Comparison of ENCODE assay signal across 8 mouse cellular contexts in genomic region chr1:135719486-135719885, GRCm38 (mm10). TPM values are rescaled to one million over a fixed set of nuclear protein-coding genes. Genes with fewer than 3 reads are reported as not detected.
A peak's percentile ranks its signal among the peaks of the same experiment; 100 is the strongest.
DNase-seq lines count a peak whose midpoint lies in the region; ATAC-seq and TF ChIP-seq lines count a peak whose summit lies in the region.

No protein-coding gene starts in this region.

- H3K9ac ChIP-seq in intestine, embryonic 15.5 days, result no peak overlapping the region
- H3K9ac ChIP-seq in limb, embryonic 14.5 days (ENCODE audit: low read depth, low read length, severe bottlenecking), result no peak overlapping the region
- H3K9ac ChIP-seq in midbrain, embryonic 14.5 days (replicated peaks; ENCODE audit: low read length), result no peak overlapping the region

- H3K4me3 ChIP-seq in intestine, embryonic 15.5 days (replicated peaks), result no peak overlapping the region
- no peak overlapping the region for H3K4me3 ChIP-seq in limb, embryonic 14.5 days (replicated peaks; ENCODE audit: low read length)
- no peak overlapping the region for H3K4me3 ChIP-seq in midbrain, embryonic 14.5 days (replicated peaks; ENCODE audit: low read depth, low read length)

- H3K4me2 ChIP-seq in intestine, embryonic 15.5 days (replicated peaks), result no peak overlapping the region
- no peak overlapping the region; the same call in 1 of the 2 replicates for H3K4me2 ChIP-seq in limb, embryonic 14.5 days (replicated peaks; ENCODE audit: low read depth, low read length, severe bottlenecking)
- no peak overlapping the region for H3K4me2 ChIP-seq in midbrain, embryonic 14.5 days (ENCODE audit: low read length)

- ATAC-seq in intestine, embryonic 15.5 days, result peak; percentile 57
- ATAC-seq in limb, embryonic 14.5 days (ENCODE audit: low FRiP score, low read depth), result peak; percentile 75
- ATAC-seq in midbrain, embryonic 14.5 days (ENCODE audit: low FRiP score, low TSS enrichment), result peak; percentile 34; the same call in 1 of the 2 replicates

- H3K9me3 ChIP-seq in intestine, embryonic 15.5 days, result no peaks in the 10 kb centered on the region
- no peaks in the 10 kb centered on the region for H3K9me3 ChIP-seq in limb, embryonic 14.5 days (ENCODE audit: control insufficient read depth, low read length)
- no peaks in the 10 kb centered on the region for H3K9me3 ChIP-seq in midbrain, embryonic 14.5 days (ENCODE audit: control insufficient read depth, low read length)

- no peaks in the 10 kb centered on the region for H3K36me3 ChIP-seq in intestine, embryonic 15.5 days
- no peaks in the 10 kb centered on the region for H3K36me3 ChIP-seq in limb, embryonic 14.5 days (ENCODE audit: control insufficient read depth, insufficient read depth, low read length)
- no peaks in the 10 kb centered on the region for H3K36me3 ChIP-seq in midbrain, embryonic 14.5 days (ENCODE audit: control insufficient read depth, insufficient read depth, low read length)

- no peak overlapping the region for H3K27ac ChIP-seq in intestine, embryonic 15.5 days
- H3K27ac ChIP-seq in limb, embryonic 14.5 days (replicated peaks; ENCODE audit: low read depth, low read length), result no peak overlapping the region
- no peak overlapping the region for H3K27ac ChIP-seq in midbrain, embryonic 14.5 days (replicated peaks; ENCODE audit: low read depth, low read length)

- peaks cover 6% of the 10 kb centered on the region for H3K4me1 ChIP-seq in intestine, embryonic 15.5 days (replicated peaks)
- no peaks in the 10 kb centered on the region for H3K4me1 ChIP-seq in limb, embryonic 14.5 days (ENCODE audit: control insufficient read depth, insufficient read depth, low read length)
- no peaks in the 10 kb centered on the region for H3K4me1 ChIP-seq in midbrain, embryonic 14.5 days (ENCODE audit: control insufficient read depth, insufficient read depth, low read length)

- no peaks in the 10 kb centered on the region for H3K27me3 ChIP-seq in intestine, embryonic 15.5 days (replicated peaks)
- H3K27me3 ChIP-seq in limb, embryonic 14.5 days (ENCODE audit: control insufficient read depth, insufficient read depth, low read length), result no peaks in the 10 kb centered on the region
- H3K27me3 ChIP-seq in midbrain, embryonic 14.5 days (ENCODE audit: control insufficient read depth, insufficient read depth, low read length), result no peaks in the 10 kb centered on the region

- DNase-seq in urinary bladder, postnatal 25 days (ENCODE audit: low spot score), result peak; percentile 59
- DNase-seq in urinary bladder, postnatal 10 days (ENCODE audit: low spot score), result no peak
- peak; percentile 84 for DNase-seq in embryo, embryonic 10 days (ENCODE audit: low spot score)
- peak; percentile 98 for DNase-seq in heart, adult 11 months
- peak; percentile 85 for DNase-seq in limb, embryonic 14.5 days (ENCODE audit: low spot score)
- peak; percentile 87 for DNase-seq in midbrain, embryonic 14.5 days
- DNase-seq in spleen, postnatal 36 days (ENCODE audit: low spot score in 2 of 2), result peak; percentile 70 to 78

- TF ChIP-seq POLR2A in limb, embryonic 14.5 days (IDR thresholded peaks at IDR 0.05; ENCODE audit: borderline replicate concordance, extremely low read depth, insufficient read depth, insufficient read length), result no peak

- whole genome bisulfite sequencing in intestine, embryonic 15.5 days, result 21% methylated on average over 9 of the region's 9 CpGs
- 20% methylated on average over 9 of the region's 9 CpGs for WGBS in limb, embryonic 14.5 days
- WGBS in midbrain, embryonic 14.5 days, result 18% methylated on average over 9 of the region's 9 CpGs

RNA-seq across cellular contexts. Expression of gene Csrp1, which starts 0.4 kb away (rescaled TPM):
- 203 and 215 TPM in 2 replicates for polyA plus RNA-seq in intestine, embryonic 15.5 days (2015; fragmentation: Nextera tagmentation; extraction: Ambion mirVana)
- 120 and 123 TPM in 2 replicates for polyA plus RNA-seq in limb, embryonic 14.5 days (2012; rRNA removed)
- polyA plus RNA-seq in limb, embryonic 14.5 days (2014; fragmentation: Nextera tagmentation; extraction: Ambion mirVana), result 95.6 and 102 TPM in 2 replicates
- 13.2 and 16.1 TPM in 2 replicates for polyA plus RNA-seq in midbrain, embryonic 14.5 days (2014; fragmentation: Nextera tagmentation; extraction: Ambion mirVana)

RNA-seq across cellular contexts. Expression of gene Phlda3, which starts 46.4 kb away (rescaled TPM):
- 44.5 and 44.6 TPM in 2 replicates for polyA plus RNA-seq in intestine, embryonic 15.5 days (2015; fragmentation: Nextera tagmentation; extraction: Ambion mirVana)
- polyA plus RNA-seq in limb, embryonic 14.5 days (2012; rRNA removed), result 60.6 and 69.1 TPM in 2 replicates
- 85.1 and 87.4 TPM in 2 replicates for polyA plus RNA-seq in limb, embryonic 14.5 days (2014; fragmentation: Nextera tagmentation; extraction: Ambion mirVana)
- polyA plus RNA-seq in midbrain, embryonic 14.5 days (2014; fragmentation: Nextera tagmentation; extraction: Ambion mirVana), result 20.7 and 25.1 TPM in 2 replicates

RNA-seq across cellular contexts. Expression of gene Tnni1, which starts 59.7 kb away (rescaled TPM):
- polyA plus RNA-seq in intestine, embryonic 15.5 days (2015; fragmentation: Nextera tagmentation; extraction: Ambion mirVana), result 5.4 and 8.3 TPM in 2 replicates
- polyA plus RNA-seq in limb, embryonic 14.5 days (2012; rRNA removed), result 349 and 357 TPM in 2 replicates
- polyA plus RNA-seq in limb, embryonic 14.5 days (2014; fragmentation: Nextera tagmentation; extraction: Ambion mirVana), result 300 and 419 TPM in 2 replicates
- polyA plus RNA-seq in midbrain, embryonic 14.5 days (2014; fragmentation: Nextera tagmentation; extraction: Ambion mirVana), result 0.43 TPM in 1 of 2 replicates, not detected in the other

Comparison
In these comparisons a context has a peak if more than half of its experiments do, and no peak if none do; other contexts are left out.
1. RNA of gene Tnni1, which starts 59.7 kb away (polyA plus RNA-seq): 300 to 419 TPM in limb, embryonic 14.5 days; 5.4 to 8.3 TPM in intestine, embryonic 15.5 days and 0.43 TPM in midbrain, embryonic 14.5 days; every median in the first group is over 10 times any median in the second.
2. Peak in every context shown above with its lines, with median percentiles within 50 percentile points of each other: ATAC-seq.